Mouse (Mus musculus) central nervous system, embryonic 18 days (tissue): ENCODE data around the gene Anxa4. TPM values are rescaled to one million over a fixed set of nuclear protein-coding genes. Genes with fewer than 3 reads are reported as not detected.

Experiments
- polyA plus RNA-seq: library from polyadenylated mRNA; depleted of rRNA; stranded (reverse); fragments of >200 nt; gene quantifications from 2 replicates; pipeline ENCODE4 v1.2.3, GENCODE M21; 2012; rRNA removed

Gene Anxa4
- 4.5 and 5.0 TPM in 2 replicates for polyA plus RNA-seq

GRCm38 (mm10) chr6:86793021-86793815, at the start of gene Anxa4:
Gene Anxa4 (minus strand): TSS chr6:86793584.

GRCm38 (mm10) chr6:86733183-86733876, 60.1 kb downstream of the Anxa4 start, which contains the start of gene Gmcl1:
Gene Gmcl1 (minus strand): TSS chr6:86733383.

Other genes starting within 250 kb of the Anxa4 start
- gene Asprv1, start 165.4 kb downstream of the Anxa4 start, polyA plus RNA-seq = 1.5 and 3.2 TPM in 2 replicates
- gene Mxd1, start 124.4 kb downstream of the Anxa4 start, polyA plus RNA-seq = 14.1 and 16.5 TPM in 2 replicates
- 62.1 and 70.0 TPM in 2 replicates for gene Snrnp27, start 109.1 kb downstream of the Anxa4 start, polyA plus RNA-seq
- gene Gmcl1, start 60.2 kb downstream of the Anxa4 start, polyA plus RNA-seq = 33.2 and 33.4 TPM in 2 replicates
- gene Aak1, start 55.9 kb upstream of the Anxa4 start, polyA plus RNA-seq = 59.7 and 60.0 TPM in 2 replicates
- gene Nfu1, start 215.7 kb upstream of the Anxa4 start, polyA plus RNA-seq = 148 and 175 TPM in 2 replicates
- 33.1 and 36.5 TPM in 2 replicates for gene Gfpt1, start 249.3 kb upstream of the Anxa4 start, polyA plus RNA-seq